Mouse (Mus musculus) intestine, embryonic 15.5 days (tissue): ENCODE results near the gene Fosl1. TPM values are rescaled to one million over a fixed set of nuclear protein-coding genes. Genes with fewer than 3 reads are reported as not detected.

ENCODE experiments used
- ATAC-seq: fragments of 200-750 bp; cut with Nextera tagmentation; 2 replicates; pipeline ENCODE4 v1.8.0; 2017; ENCODE audit warnings: moderate TSS enrichment, moderate library complexity
- H3K27ac ChIP-seq: fragments of 300-500 bp; sonication (generic); 2 replicates; pipeline ENCODE4 v1.5.1; 2015; ENCODE audit warnings: mild to moderate bottlenecking, inconsistent platforms
- H3K27me3 ChIP-seq: fragments of 300-500 bp; sonication (generic); replicated peaks from 2 replicates; pipeline ENCODE4 v1.6.1; 2015; ENCODE audit warnings: inconsistent platforms
- H3K36me3 ChIP-seq: fragments of 300-500 bp; sonication (generic); 2 replicates; pipeline ENCODE4 v1.6.1; 2015; ENCODE audit warnings: inconsistent platforms
- H3K4me1 ChIP-seq: fragments of 300-500 bp; sonication (generic); replicated peaks from 2 replicates; pipeline ENCODE4 v1.6.1; 2015; ENCODE audit warnings: inconsistent platforms
- H3K4me2 ChIP-seq: fragments of 300-500 bp; sonication (generic); replicated peaks from 2 replicates; pipeline ENCODE4 v1.6.1; 2015; ENCODE audit warnings: mild to moderate bottlenecking, inconsistent platforms
- H3K4me3 ChIP-seq: fragments of 300-500 bp; sonication (generic); replicated peaks from 2 replicates; pipeline ENCODE4 v1.5.1; 2015; ENCODE audit warnings: inconsistent platforms
- H3K9ac ChIP-seq: fragments of 300-500 bp; sonication (generic); 2 replicates; pipeline ENCODE4 v1.6.1; 2015; ENCODE audit warnings: inconsistent platforms
- H3K9me3 ChIP-seq: fragments of 300-500 bp; sonication (generic); 2 replicates; pipeline ENCODE4 v1.6.1; 2016; ENCODE audit warnings: inconsistent platforms
- WGBS: fragments of 180-500 bp; shearing (Covaris S2); methylation state at CpG from one replicate; pipeline ENCODE4 v1.1.7; 2015; 5-methylcytosine and 5-hydroxymethylcytosine counted together
- polyA plus RNA-seq: library from polyadenylated mRNA; unstranded; fragments of >200 nt; fragmentation: Nextera tagmentation; extraction: Ambion mirVana; gene quantifications from 2 replicates; pipeline ENCODE4 v1.2.1, GENCODE M21; 2015

The Fosl1 gene
- polyA plus RNA-seq, 1 experiment from 2014 or later, result not detected

DNA sequence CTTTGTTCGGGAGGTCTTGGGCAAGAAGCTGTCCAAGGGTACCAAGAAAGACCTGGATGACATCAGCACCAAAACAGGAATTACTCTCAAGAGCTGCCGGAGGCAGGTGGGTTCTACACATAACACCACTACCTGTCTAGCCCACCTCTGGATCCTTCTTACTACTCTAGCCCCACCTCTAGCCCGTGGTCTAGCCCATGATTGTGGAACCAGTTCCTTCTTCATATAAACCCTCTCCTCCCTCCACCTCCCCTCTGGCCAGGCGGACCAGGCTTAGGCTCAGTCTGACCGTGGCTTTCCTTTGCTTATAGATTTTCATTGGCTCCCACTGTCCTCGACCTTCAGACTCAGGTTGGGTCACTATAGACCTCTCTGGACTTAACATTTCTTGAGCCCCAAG lies 14.1 kb downstream of the Fosl1 start:
- peak overlapping the region; percentile 58 for H3K4me3 ChIP-seq
- peak overlapping the region; percentile 72 for H3K4me2 ChIP-seq
- no peak for ATAC-seq
- no peaks in the 10 kb centered on the region for H3K27me3 ChIP-seq
- no peak overlapping the region for H3K9ac ChIP-seq
- 76% methylated on average over 6 of the region's 6 CpGs for WGBS
- H3K27ac ChIP-seq, result no peak overlapping the region
- H3K36me3 ChIP-seq, result peaks cover 17% of the 10 kb centered on the region; the same call in 1 of the 2 replicates
- no peaks in the 10 kb centered on the region for H3K9me3 ChIP-seq
- H3K4me1 ChIP-seq, result peaks cover 13% of the 10 kb centered on the region

GRCm38 (mm10) chr19:5463212-5463611 lies 15.9 kb downstream of the Fosl1 start:
- no peak for ATAC-seq
- 89% methylated on average over 9 of the region's 9 CpGs for WGBS

GRCm38 (mm10) chr19:5463791-5464562 lies 16.6 kb downstream of the Fosl1 start:
- no peak for ATAC-seq
- Histone ChIP-seq H3K36me3 (peaks cover 25% of the 10 kb centered on the region; the same call in 1 of the 2 replicates), H3K4me2 (peak overlapping the region; percentile 47), H3K27ac (0 out of 2 replicates have a peak overlapping the region, but pooled peaks have one; percentile 42), H3K4me3 (peak overlapping the region; percentile 19), H3K27me3 (no peaks in the 10 kb centered on the region), H3K4me1 (peaks cover 5% of the 10 kb centered on the region), H3K9me3 (no peaks in the 10 kb centered on the region), H3K9ac (peak overlapping the region; percentile 22; the same call in 1 of the 2 replicates)
- 43% methylated on average over 15 of the region's 15 CpGs for WGBS

More at GRCm38 (mm10) chr19:5463212-5463611, 15.9 kb downstream of the Fosl1 start:
- Histone ChIP-seq H3K27ac (no peak overlapping the region), H3K4me2 (no peak overlapping the region), H3K36me3 (peaks cover 25% of the 10 kb centered on the region; the same call in 1 of the 2 replicates), H3K9me3 (no peaks in the 10 kb centered on the region), H3K9ac (no peak overlapping the region), H3K27me3 (no peaks in the 10 kb centered on the region), H3K4me3 (no peak overlapping the region), H3K4me1 (peaks cover 6% of the 10 kb centered on the region)

- 95% methylated on average over 8 of the region's 8 CpGs for WGBS
- H3K27ac ChIP-seq, result no peak overlapping the region
- no peaks in the 10 kb centered on the region for H3K9me3 ChIP-seq
- no peak for ATAC-seq
- no peak overlapping the region for H3K4me2 ChIP-seq
- H3K27me3 ChIP-seq, result no peaks in the 10 kb centered on the region
- no peak overlapping the region for H3K9ac ChIP-seq
- peaks cover 5% of the 10 kb centered on the region for H3K4me1 ChIP-seq
- H3K36me3 ChIP-seq, result peaks cover 25% of the 10 kb centered on the region; the same call in 1 of the 2 replicates
- no peak overlapping the region for H3K4me3 ChIP-seq
Measured at GRCm38 (mm10) chr19:5465037-5465436, 17.7 kb downstream of the Fosl1 start.

- H3K9me3 ChIP-seq, result no peaks in the 10 kb centered on the region
- H3K27me3 ChIP-seq, result no peaks in the 10 kb centered on the region
- no peak overlapping the region for H3K4me2 ChIP-seq
- H3K27ac ChIP-seq, result no peak overlapping the region
- 92% methylated on average over 6 of the region's 6 CpGs for WGBS
- no peak overlapping the region for H3K4me3 ChIP-seq
- no peaks in the 10 kb centered on the region; the same call in 1 of the 2 replicates for H3K4me1 ChIP-seq
- no peak overlapping the region for H3K9ac ChIP-seq
- H3K36me3 ChIP-seq, result peaks cover 25% of the 10 kb centered on the region; the same call in 1 of the 2 replicates
- ATAC-seq, result no peak
Measured at GRCm38 (mm10) chr19:5466916-5467500, 19.7 kb downstream of the Fosl1 start.

DNA sequence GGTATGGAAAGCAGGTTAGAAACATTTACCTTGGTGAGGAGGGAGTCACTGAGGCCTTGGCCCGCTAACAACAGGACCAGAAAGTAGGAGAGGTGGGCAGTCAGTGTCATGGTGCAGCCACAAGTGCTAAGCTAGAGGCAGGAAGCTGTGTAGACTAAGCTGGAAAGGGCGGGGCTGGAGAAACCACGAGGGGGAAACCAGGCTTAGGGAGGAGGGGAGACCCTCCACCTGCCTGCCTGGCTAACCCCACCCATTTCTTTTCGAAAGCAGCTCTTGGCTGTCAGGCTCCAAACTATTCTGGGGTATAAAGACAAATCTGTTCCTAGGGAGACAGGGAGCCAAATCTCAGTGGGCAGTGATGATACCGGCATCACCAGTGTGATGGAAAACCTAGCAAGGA lies 21.0 kb downstream of the Fosl1 start, which contains the start of gene Ctsw:
Gene Ctsw, minus strand, starts transcription at position 134 of the 400 bp plus-strand sequence.
- Histone ChIP-seq H3K9ac (0 out of 2 replicates have a peak within 1 kb of the TSS, but pooled peaks have one; percentile 17), H3K4me2 (no peak within 1 kb of the TSS), H3K9me3 (no peaks in the 10 kb centered on the region), H3K27ac (no peak within 1 kb of the TSS), H3K27me3 (no peaks in the 10 kb centered on the region), H3K4me3 (no peak within 1 kb of the TSS), H3K36me3 (peaks cover 23% of the 10 kb centered on the region; the same call in 1 of the 2 replicates), H3K4me1 (no peaks in the 10 kb centered on the region; the same call in 1 of the 2 replicates)
- no peak for ATAC-seq
- WGBS, result 46% methylated on average over 5 of the region's 5 CpGs

DNA sequence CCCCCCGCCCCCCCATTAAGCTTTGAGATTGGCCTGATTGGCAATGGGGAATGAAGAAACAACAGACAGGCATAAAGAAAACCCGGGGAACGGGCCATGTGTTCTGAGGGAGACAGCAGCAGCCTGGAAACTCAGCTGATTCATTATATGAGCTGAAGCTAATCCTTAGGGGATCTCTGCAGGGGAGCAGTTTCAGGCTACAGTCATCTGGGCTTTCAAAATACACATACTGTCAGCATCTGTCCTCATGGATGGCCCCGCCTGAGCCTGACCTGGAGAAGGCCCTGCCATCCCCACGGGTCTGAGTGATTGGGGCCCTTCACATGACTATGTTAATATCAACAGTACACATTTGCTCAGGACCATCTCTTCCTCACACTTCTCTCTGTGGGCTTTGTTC lies 24.5 kb downstream of the Fosl1 start:
- H3K36me3 ChIP-seq, result peaks cover 5% of the 10 kb centered on the region; the same call in 1 of the 2 replicates
- H3K4me1 ChIP-seq, result peaks cover 17% of the 10 kb centered on the region
- H3K4me3 ChIP-seq, result no peak overlapping the region
- no peak overlapping the region for H3K9ac ChIP-seq
- 51% methylated on average over 5 of the region's 5 CpGs for WGBS
- H3K27me3 ChIP-seq, result no peaks in the 10 kb centered on the region
- no peak overlapping the region for H3K27ac ChIP-seq
- no peak for ATAC-seq
- H3K4me2 ChIP-seq, result no peak overlapping the region
- no peaks in the 10 kb centered on the region for H3K9me3 ChIP-seq

DNA sequence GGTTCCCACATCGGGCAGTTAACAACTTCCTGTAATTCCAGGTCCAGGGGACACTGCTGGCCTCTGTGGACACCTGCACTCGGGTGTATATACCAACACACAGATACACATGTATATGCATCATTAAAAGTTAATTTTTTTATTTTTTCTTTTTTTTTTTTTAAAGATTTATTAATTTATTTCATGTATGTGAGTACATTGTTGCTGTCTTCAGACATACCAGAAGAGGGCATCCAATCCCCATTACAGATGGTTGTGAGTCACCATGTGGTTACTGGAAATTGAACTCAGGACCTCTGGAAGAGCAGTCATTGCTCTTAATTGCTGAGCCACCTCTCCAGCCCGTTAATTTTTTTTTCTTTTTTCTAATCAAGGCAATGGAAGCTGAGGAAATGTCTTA lies 25.5 kb downstream of the Fosl1 start:
- no peak for ATAC-seq
- no peaks in the 10 kb centered on the region for H3K9me3 ChIP-seq
- H3K27me3 ChIP-seq, result no peaks in the 10 kb centered on the region
- H3K36me3 ChIP-seq, result no peaks in the 10 kb centered on the region
- WGBS, result 75% methylated on average over 3 of the region's 3 CpGs
- H3K9ac ChIP-seq, result no peak overlapping the region
- peaks cover 18% of the 10 kb centered on the region for H3K4me1 ChIP-seq
- no peak overlapping the region for H3K27ac ChIP-seq
- 0 out of 2 replicates have a peak overlapping the region, but pooled peaks have one; percentile 90 for H3K4me2 ChIP-seq
- no peak overlapping the region for H3K4me3 ChIP-seq

- H3K4me3 ChIP-seq, result peak within 1 kb of the TSS; percentile 58
- under 1% methylated on average over 22 of the region's 22 CpGs for WGBS
- peak within 1 kb of the TSS; percentile 90 for H3K4me2 ChIP-seq
- ATAC-seq, result peak; percentile 87
- H3K27me3 ChIP-seq, result no peaks in the 10 kb centered on the region
- H3K4me1 ChIP-seq, result peaks cover 18% of the 10 kb centered on the region
- H3K27ac ChIP-seq, result peak within 1 kb of the TSS; percentile 87
- no peaks in the 10 kb centered on the region for H3K9me3 ChIP-seq
- H3K9ac ChIP-seq, result peak within 1 kb of the TSS; percentile 71
- 0 out of 2 replicates have a peak, but pooled peaks cover 2% of the 10 kb centered on the region for H3K36me3 ChIP-seq
Measured at GRCm38 (mm10) chr19:5473720-5474119, 26.4 kb downstream of the Fosl1 start, which contains the start of gene Efemp2. Gene Efemp2 (plus strand): TSS chr19:5473954.

DNA sequence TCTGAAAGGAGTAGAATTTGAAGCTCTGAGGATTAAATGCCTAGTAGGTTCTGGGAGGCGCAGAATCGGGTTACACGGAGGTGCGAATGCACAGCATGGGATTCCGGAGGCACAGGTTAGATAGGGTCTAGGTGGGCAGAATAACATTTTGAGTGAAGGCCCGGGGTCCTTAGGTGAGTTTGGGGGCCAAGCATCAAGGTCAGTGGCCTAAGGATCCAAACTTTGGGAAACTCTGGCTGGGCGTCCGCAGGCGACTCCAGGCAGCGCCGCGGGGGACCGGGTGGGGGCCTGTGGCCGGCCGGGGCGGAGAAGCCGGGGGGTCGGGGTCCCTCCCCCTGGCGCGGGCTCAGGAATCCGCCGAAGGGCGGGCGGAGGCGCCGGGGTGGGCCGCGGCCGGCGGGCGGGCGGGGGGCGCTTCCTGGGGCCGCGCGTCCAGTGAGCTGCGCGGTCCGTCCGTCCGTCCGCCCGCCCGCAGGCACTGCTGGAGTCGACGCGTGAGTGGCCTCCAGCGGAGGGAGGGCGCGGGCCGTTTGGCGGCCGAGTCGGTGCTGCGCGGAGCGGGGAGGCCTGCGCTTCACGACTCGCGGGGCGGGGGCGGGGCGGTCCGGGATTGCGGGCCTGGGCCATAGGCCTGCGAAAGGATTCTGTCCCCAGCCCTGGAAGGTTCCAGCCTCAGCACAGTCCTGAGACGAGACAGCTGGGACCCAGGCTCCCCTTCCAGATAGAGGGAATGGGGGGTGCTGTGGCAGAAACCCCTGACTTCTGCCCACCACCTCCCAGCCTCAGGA lies 27.1 kb downstream of the Fosl1 start:
- 0 out of 2 replicates have a peak, but pooled peaks cover 4% of the 10 kb centered on the region for H3K36me3 ChIP-seq
- peaks cover 18% of the 10 kb centered on the region for H3K4me1 ChIP-seq
- H3K9me3 ChIP-seq, result no peaks in the 10 kb centered on the region
- peak; percentile 68 for ATAC-seq
- H3K4me3 ChIP-seq, result peak overlapping the region; percentile 58
- no peaks in the 10 kb centered on the region for H3K27me3 ChIP-seq
- H3K27ac ChIP-seq, result peak overlapping the region; percentile 87
- H3K9ac ChIP-seq, result peak overlapping the region; percentile 71
- WGBS, result under 1% methylated on average over 63 of the region's 68 CpGs
- peak overlapping the region; percentile 90 for H3K4me2 ChIP-seq

GRCm38 (mm10) chr19:5475069-5475714 lies 27.8 kb downstream of the Fosl1 start:
- 0 out of 2 replicates have a peak, but pooled peaks cover 4% of the 10 kb centered on the region for H3K36me3 ChIP-seq
- H3K4me2 ChIP-seq, result peak overlapping the region; percentile 90
- H3K9me3 ChIP-seq, result no peaks in the 10 kb centered on the region
- H3K4me3 ChIP-seq, result peak overlapping the region; percentile 58
- WGBS, result 19% methylated on average over 13 of the region's 13 CpGs
- peak; percentile 24 for ATAC-seq
- peak overlapping the region; percentile 87 for H3K27ac ChIP-seq
- peaks cover 18% of the 10 kb centered on the region for H3K4me1 ChIP-seq
- H3K27me3 ChIP-seq, result no peaks in the 10 kb centered on the region
- peak overlapping the region; percentile 71 for H3K9ac ChIP-seq
